Mouse (Mus musculus) small intestine, adult 2 months (tissue): ENCODE results near the gene Usf3. TPM values are rescaled to one million over a fixed set of nuclear protein-coding genes. Genes with fewer than 3 reads are reported as not detected.
A peak's percentile ranks its signal among the peaks of the same experiment; 100 is the strongest.

Source experiments
- H3K27ac ChIP-seq: fragments of 200-500 bp; 2 replicates; pipeline ENCODE4 v1.5.1; 2012; ENCODE audit warnings: low read depth, low read length, control low read depth, inconsistent platforms; ENCODE audit not compliant: insufficient read depth
- H3K27me3 ChIP-seq: fragments of 200-500 bp; 2 replicates; pipeline ENCODE4 v1.6.1; 2012; ENCODE audit warnings: mild to moderate bottlenecking, moderate library complexity, low read length, inconsistent platforms; ENCODE audit not compliant: control insufficient read depth, insufficient read depth
- H3K36me3 ChIP-seq: fragments of 200-500 bp; 2 replicates; pipeline ENCODE4 v1.6.1; 2012; ENCODE audit warnings: mild to moderate bottlenecking, low read length, control low read depth, inconsistent platforms; ENCODE audit not compliant: control insufficient read depth, insufficient read depth
- H3K4me1 ChIP-seq: fragments of 200-500 bp; 2 replicates; pipeline ENCODE4 v1.6.1; 2012; ENCODE audit warnings: low read length, inconsistent platforms, mixed read lengths; ENCODE audit not compliant: control insufficient read depth, insufficient read depth, insufficient read length
- H3K4me3 ChIP-seq: fragments of 200-500 bp; 2 replicates; pipeline ENCODE4 v1.5.1; 2012; ENCODE audit warnings: low read depth, mild to moderate bottlenecking, control low read depth, inconsistent platforms, low read length, moderate library complexity
- CTCF ChIP-seq: fragments of 200-500 bp; IDR thresholded peaks from 2 replicates; pipeline ENCODE4 v1.5.1; 2012; ENCODE audit warnings: low read depth, mild to moderate bottlenecking, control low read depth, inconsistent platforms, low read length, moderate library complexity, mixed read lengths; ENCODE audit not compliant: insufficient replicate concordance, insufficient read length; ENCODE audit errors: extremely low read depth
- POLR2A ChIP-seq: fragments of 200-500 bp; IDR thresholded peaks from 2 replicates; pipeline ENCODE4 v1.6.1; 2012; ENCODE audit warnings: low read depth, mild to moderate bottlenecking, control low read depth, inconsistent platforms, low read length, moderate library complexity
- WGBS: fragments of 180-500 bp; shearing (Covaris S2); methylation state at CpG from one replicate; pipeline ENCODE4 v1.1.7; 2018; 5-methylcytosine and 5-hydroxymethylcytosine counted together
- polyA plus RNA-seq: library from polyadenylated mRNA; depleted of rRNA; stranded (reverse); fragments of >200 nt; gene quantifications from 2 replicates; pipeline ENCODE4 v1.2.3, GENCODE M21; 2012; rRNA removed

The Usf3 gene
- 3.4 and 6.7 TPM in 2 replicates for polyA plus RNA-seq

DNA sequence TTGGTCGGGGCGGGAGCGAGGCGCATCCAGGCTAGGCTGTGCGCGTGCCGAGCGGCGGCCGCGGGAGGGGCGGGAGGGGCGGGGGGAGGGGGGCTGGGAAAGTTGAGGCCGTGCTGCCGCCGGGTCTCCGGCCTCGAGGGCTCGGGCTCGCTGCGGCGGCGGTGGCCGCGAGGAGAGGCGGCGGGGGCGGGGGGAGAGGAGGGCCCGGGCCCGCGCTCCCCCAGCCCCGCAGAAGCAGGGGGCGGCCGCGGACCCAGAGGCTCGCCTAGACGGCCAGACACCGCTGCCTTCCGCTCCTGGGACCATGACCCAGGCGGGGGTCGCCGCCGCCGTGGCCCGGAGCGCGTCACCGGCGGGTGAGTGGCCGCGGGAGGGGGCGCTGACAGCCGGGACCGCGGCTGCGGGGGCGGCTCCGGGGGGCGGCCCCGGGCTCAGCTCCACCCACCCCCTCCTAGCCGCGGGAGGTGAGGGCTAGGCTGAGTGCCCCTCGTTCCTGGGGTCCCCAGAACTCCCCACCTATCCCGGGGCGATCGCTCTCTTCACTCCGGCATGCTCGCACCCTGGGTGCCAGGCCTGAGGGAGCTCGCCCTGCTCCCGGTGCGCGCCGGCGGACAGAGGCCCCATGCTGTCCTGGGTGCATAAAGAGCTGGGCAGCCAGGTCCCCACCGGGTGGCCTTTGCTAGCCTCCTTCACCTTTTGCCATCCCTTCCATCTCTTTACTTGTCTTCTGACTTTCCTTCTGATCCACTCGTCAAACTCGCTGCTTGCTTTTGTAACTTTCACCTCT is at the start of gene Usf3:
Gene Usf3, plus strand, starts transcription at position 92 of the 787 bp plus-strand sequence.
- peak within 1 kb of the TSS; percentile 94 for H3K27ac ChIP-seq
- WGBS = under 1% methylated on average over 59 of the region's 77 CpGs
- H3K27me3 ChIP-seq = no peaks in the 10 kb centered on the region
- TF ChIP-seq CTCF (no peak), POLR2A (no peak)
- H3K36me3 ChIP-seq = no peaks in the 10 kb centered on the region
- peak within 1 kb of the TSS; percentile 98 for H3K4me3 ChIP-seq
- peaks cover 6% of the 10 kb centered on the region; the same call in 1 of the 2 replicates for H3K4me1 ChIP-seq

DNA sequence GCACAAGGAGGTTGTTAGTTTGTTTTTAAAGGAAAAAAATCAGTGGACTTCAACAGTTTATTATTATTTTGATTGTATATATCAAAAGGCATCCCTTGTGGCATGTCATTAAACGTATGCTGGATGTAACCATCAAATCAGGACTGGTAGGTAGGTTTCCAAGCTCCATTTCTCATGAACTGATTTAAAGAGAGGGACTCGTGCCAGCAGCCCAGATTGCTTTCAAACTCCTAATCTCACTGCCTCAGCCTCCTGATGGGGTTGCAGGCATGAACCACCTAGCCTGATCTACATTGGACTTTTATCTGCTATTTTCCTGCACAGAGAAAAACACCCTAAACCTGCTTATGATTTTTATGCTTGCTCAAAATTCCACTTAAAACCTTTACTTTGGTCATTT is 49.3 kb upstream of the Usf3 start:
- Histone ChIP-seq H3K36me3 (no peaks in the 10 kb centered on the region), H3K27me3 (no peaks in the 10 kb centered on the region), H3K4me1 (no peaks in the 10 kb centered on the region), H3K27ac (no peak overlapping the region), H3K4me3 (no peak overlapping the region)
- 86% methylated on average over 2 of the region's 2 CpGs for whole genome bisulfite sequencing
- TF ChIP-seq POLR2A (no peak), CTCF (no peak)

DNA sequence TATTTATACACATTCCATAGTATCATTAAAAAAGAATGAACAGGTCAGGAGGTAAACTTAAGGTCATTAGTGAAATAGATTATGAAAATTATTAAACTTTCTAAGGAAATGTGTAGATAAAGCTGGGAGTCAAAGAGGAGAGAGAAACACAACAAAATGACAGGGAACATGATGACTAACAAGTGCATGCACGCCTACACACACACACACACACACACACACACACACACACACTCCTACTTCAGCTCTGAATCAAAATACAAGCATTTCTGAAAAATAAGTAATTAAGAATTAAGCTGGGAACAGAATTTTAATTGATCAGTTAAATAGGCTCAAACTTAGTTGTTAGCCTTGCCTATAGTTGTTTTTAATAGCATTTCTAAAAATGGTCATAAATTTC is 48.3 kb upstream of the Usf3 start:
- H3K27ac ChIP-seq = no peak overlapping the region
- no peaks in the 10 kb centered on the region for H3K27me3 ChIP-seq
- no peaks in the 10 kb centered on the region for H3K4me1 ChIP-seq
- no peak overlapping the region for H3K4me3 ChIP-seq
- no peak for TF ChIP-seq POLR2A
- no peak for TF ChIP-seq CTCF
- no peaks in the 10 kb centered on the region for H3K36me3 ChIP-seq
- WGBS = 61% methylated on average over 1 of the region's 1 CpGs

DNA sequence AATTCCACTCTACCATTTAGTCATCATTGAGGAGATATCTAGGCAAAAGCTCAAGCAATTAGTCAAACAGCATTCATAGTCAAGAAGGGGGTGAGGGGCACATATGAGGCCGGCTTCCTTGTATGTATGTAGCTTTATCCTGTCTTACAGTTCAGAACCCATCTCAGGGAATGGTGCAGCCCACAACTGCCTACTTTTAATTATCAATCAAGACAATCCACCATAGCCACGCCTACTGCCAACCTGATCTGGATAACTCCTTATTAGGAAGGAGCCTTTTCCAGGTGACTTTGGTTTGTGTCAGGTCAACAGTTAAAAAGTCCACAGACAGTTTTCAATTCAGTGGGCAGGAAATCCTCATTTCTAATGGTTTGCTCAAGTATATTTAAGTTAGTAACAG is 47.6 kb upstream of the Usf3 start:
- H3K36me3 ChIP-seq = no peaks in the 10 kb centered on the region
- H3K4me3 ChIP-seq = no peak overlapping the region
- WGBS = 72% methylated on average over 2 of the region's 2 CpGs
- no peaks in the 10 kb centered on the region for H3K4me1 ChIP-seq
- TF ChIP-seq CTCF (no peak), POLR2A (no peak)
- no peak overlapping the region for H3K27ac ChIP-seq
- H3K27me3 ChIP-seq = no peaks in the 10 kb centered on the region

DNA sequence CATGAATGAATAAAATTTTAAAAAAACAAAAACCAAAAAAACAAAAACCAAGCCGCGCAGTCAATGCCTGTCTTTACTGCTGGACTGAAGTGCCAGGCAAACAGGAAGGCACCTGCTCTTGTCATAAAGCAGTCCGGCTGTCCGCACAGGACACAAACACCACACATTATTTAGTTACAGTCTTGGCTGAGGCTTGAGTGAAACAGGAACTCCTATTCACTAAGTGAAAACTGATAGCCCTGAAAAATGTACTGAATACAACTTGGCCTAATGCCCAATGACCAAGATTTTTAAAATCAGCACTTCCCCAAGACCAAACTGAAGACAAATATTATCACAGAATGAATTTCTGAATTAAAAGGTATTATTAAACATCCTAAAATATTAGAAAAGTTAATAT is 46.6 kb upstream of the Usf3 start:
- Histone ChIP-seq H3K27me3 (no peaks in the 10 kb centered on the region), H3K27ac (no peak overlapping the region), H3K4me1 (no peaks in the 10 kb centered on the region), H3K36me3 (no peaks in the 10 kb centered on the region), H3K4me3 (no peak overlapping the region)
- TF ChIP-seq CTCF = no peak
- no peak for TF ChIP-seq POLR2A
- 64% methylated on average over 4 of the region's 4 CpGs for WGBS

DNA sequence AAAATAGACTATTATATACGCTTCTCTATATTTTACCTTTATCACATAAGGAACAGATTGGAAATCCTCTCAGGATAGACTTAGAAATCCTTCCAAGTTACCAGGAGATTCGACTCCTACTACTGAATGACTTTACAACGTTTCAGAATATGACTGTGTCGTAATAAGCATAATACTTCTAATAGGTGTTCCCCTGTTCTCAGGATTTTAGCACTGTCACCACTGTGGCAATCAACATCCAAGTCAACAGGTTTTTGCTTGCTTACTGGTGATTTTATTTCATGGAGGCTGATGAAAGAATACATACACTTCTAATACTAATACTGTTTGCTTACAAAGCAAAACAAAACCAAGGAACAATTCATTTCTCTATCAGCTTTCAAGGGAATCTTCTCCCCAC is 40.7 kb upstream of the Usf3 start:
- Histone ChIP-seq H3K27ac (no peak overlapping the region), H3K36me3 (no peaks in the 10 kb centered on the region), H3K4me1 (no peaks in the 10 kb centered on the region), H3K27me3 (no peaks in the 10 kb centered on the region), H3K4me3 (no peak overlapping the region)
- WGBS = 57% methylated on average over 4 of the region's 4 CpGs
- no peak for TF ChIP-seq CTCF
- TF ChIP-seq POLR2A = no peak

DNA sequence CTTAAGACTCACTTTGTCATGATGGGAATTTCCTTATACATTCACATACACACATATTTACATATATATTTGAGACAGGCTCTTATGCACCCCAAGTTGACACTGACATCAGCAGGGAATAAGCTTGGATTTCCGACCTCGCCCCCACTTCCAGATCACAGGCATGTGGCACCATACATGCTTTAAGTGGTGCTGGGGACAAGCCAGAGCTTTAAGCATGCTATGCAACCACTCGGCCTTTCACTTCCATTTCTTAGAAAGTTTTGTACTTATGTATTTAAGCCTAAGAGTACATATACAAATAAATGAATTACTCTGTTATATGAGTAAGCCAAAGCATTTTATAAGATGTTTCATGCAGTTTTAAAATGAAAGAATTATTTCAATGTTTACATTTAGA is 39.9 kb upstream of the Usf3 start:
- 62% methylated on average over 3 of the region's 3 CpGs for WGBS
- Histone ChIP-seq H3K27me3 (no peaks in the 10 kb centered on the region), H3K4me3 (no peak overlapping the region), H3K36me3 (no peaks in the 10 kb centered on the region), H3K4me1 (no peaks in the 10 kb centered on the region), H3K27ac (no peak overlapping the region)
- TF ChIP-seq POLR2A (no peak), CTCF (no peak)
